Mouse (Mus musculus) regulatory T cell (primary cell): ENCODE measurements around the gene Theg.

ENCODE experiments used
- in situ Hi-C: fragments of 300-600 bp; cut with MboI, MseI; formaldehyde crosslinking; loops from one replicate; pipeline ENCODE4 v1.15.1; 2025; ENCODE audit warnings: high pct_unique_total_duplicates

The Theg gene

DNA sequence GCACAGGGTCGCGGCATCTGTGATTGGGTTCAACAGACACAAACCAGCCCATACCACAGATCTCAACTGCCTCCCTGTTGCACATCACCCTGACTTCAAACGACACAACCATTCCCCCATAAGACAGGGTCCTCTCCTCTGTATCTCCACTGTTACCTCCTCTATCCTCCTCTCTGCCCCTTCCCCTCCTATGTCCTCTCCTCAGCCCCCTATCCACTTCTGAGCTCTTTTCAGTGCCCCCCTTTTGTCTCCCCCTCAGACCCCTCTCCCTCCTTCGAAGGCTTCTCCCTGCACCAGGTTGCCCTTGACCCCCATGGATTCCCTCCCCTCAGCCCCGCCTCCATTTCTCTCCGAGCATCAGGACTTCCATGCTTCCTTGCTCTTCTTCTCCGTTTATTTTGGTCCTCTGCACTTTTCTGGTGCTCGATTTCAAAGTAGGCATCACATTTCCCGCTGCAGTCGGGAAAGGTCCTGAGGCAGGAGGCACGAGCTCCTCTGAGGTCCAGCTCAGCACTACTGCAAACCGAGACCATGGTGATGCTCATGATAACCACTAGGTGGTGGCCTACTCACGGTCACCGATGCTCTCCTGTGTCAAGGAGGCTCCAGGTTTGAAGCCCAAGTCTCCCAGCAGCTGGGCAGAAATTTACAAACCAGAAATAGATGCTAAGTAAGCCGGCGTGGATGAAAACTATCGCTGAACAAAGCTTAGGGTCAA is 7.9 kb upstream of the Theg start:
- in situ Hi-C loops, result no loop called here

GRCm38 (mm10) chr10:79594111-79594510 is 7.0 kb upstream of the Theg start:
- in situ Hi-C loops, result no loop called here

DNA sequence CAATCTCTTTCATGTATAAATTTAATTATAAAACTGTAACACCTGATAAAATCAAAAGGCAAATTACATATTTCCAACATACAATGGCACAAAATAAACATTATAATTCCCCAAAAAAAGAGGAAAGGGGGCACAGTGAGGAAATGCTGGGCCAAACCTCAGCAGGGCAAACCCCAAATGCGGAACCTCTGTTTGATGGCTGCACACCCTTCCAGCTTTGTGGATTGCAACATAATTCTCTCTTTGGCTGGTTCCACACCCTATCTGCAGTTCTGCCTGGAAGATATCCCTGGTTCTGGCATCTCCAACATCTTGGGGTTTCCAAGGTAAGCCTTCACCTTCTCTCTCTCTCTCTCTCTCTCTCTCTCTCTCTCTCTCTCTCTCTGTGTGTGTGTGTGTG is 3.6 kb upstream of the Theg start:
- in situ Hi-C loops, result no loop called here

GRCm38 (mm10) chr10:79587752-79588126 is 608 bp upstream of the Theg start:
- in situ Hi-C loops, result no loop called here

DNA sequence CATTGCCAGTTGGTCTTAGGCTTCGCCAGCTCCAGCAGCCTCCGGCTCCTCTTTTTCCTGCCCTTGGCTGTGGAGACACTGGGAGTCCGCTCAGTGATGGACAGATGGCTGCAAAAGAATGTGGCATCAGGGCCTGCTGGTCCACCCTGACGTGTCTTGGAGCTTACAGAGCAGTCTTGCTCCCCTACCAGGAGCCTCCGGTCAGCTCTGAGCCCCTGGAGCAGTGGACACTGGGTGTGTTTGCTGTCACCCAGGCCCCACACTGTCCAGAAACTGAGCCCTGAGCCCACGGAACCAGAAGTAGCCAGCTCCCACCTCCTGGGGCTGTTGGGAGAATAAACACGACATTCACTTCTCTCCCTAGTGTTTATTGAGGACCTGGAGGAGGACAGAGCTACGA is 888 bp downstream of the Theg start:
- in situ Hi-C loops, result no loop called here

DNA sequence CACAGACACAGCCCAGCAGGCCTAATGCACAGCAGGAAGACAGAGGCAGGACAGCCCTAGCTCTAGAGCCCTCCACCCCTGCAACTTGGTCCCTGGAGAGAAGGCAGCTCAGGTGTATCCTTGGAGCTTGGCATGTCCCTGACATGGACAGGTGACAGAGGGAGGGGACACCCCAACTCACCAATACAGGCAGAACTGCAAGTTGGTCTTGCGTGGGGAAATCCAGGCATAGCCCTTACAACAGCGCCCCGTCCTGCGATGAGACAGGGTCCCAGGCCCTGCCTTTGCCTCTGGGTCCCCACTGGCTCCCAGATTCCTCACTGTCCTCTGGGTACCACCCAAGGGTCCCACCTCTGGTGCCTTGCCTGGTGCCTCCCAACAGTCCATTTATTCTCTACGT is 1.4 kb downstream of the Theg start:
- in situ Hi-C loops, result no loop called here

GRCm38 (mm10) chr10:79585136-79585535 is 2.0 kb downstream of the Theg start:
- in situ Hi-C loops, result no loop called here

DNA sequence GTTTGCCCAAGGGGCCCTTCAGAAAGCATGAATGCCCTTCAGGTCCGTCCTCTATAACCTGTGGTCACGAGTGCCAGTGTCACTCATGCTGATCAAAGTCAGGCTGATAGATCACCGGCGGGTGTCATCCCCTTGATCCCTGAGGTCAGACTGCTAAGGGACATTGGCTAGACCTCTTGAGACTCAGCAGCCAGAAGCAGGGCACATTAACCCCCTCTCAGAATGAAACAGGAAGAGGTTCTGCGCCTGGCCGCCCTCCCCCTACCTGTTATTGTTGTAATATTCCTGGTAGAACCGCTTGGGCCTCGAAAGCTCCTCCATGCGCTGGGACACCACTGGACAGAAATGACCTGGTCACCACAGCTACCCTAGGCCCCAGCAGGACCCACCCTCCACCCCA is 2.7 kb downstream of the Theg start:
- in situ Hi-C loops, result no loop called here

DNA sequence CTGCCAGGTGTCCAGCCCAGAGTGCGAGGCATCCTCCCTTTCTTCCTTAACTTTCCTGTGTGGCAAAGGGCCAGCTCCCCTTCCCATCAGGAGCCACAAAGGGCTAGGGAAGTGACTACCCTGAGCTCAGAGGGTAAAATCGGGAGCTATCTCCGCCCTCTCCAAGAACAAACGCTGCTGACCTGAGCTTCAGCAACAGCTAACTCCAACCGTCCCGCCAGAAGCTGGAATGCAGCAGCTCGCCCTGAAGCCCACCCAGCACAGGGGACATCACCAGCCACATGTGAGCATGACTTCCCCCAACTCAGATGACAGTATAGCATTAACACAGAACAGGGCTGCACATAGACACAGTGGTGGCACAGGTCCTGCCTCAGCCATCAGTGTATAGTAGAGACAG is 3.1 kb downstream of the Theg start:
- in situ Hi-C loops, result no loop called here

DNA sequence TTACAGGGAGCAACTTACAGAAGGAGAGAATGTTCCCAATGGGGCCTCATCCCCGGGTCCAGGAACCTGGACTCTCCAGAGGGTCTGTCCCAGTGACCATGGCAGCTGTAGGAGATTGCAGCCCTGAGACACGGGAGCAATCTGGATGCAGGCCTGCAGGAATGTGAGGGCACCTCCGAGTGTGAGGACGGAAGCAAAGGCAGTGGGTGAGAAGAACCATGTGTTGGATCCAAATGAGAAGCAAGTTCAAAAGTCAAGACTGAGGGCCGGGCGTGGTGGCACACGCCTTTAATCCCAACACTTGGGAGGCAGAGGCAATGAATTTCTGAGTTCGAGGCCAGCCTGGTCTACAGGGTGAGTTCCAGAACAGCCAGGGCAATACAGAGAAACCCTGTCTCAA is 5.6 kb downstream of the Theg start:
- in situ Hi-C loops, result no loop called here

- in situ Hi-C loops, result no loop called here
These were observed 6.3 kb downstream of the Theg start for GRCm38 (mm10) chr10:79580811-79581210.

DNA sequence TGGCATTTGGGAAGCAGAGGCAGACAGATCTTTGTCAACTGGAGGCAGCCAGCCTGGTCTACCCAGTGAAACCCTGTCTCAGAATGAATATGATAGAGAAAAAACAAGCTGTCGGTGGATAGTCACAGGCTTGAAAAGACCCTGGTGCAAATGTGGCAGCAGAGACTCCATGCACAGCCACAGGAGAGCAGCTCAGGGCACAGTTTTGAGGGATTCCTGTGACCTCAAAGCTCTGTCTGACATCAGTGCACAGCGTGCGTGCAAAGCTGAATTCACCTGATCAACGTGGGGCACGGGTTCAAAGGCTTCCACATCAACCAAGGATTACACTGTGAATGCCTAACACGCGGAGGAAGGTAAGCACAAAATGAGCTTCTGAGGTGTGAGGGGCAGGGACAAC is 6.8 kb downstream of the Theg start:
- in situ Hi-C loops, result no loop called here

DNA sequence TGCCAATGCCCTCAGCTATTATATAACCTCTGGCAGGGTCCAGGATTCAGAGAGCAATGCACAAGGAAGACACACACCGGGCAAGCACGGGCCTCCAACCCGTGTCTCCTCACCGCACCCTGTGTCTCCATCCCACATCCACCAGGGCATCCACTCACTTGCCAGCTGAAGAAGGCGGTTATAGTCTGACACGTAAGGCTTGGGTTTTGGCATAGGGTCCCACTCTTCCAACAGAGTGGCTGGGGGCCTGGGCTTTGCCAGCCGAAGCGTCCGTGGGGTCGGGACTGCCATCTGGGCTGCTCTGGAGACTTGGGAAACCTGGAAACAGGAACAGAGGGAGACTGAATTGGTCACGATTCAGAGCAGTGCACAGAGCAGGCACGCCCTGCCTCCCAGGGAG is 7.3 kb downstream of the Theg start:
- in situ Hi-C loops, result no loop called here

- in situ Hi-C loops, result no loop called here
These were observed 8.2 kb downstream of the Theg start for GRCm38 (mm10) chr10:79578891-79579290.

DNA sequence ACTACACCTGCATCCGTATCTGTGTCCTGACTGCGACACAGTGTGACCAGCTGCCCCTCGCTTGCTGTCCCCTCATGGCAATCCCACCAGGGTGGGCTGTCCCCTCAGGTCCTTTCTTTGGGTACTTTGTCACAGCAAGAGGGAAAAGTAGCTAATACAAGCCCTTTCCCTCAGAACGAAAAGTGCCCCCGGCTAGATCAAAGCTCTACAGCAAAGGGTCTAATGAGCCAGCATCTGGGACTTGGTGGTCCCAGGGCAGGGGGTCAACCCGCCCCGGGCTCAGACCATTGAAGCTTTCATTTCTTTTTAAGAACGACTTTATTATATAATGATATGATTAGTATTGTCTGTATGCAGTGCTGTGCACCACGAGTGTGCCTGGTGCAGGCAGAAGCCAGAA is 8.9 kb downstream of the Theg start:
- in situ Hi-C loops, result no loop called here

DNA sequence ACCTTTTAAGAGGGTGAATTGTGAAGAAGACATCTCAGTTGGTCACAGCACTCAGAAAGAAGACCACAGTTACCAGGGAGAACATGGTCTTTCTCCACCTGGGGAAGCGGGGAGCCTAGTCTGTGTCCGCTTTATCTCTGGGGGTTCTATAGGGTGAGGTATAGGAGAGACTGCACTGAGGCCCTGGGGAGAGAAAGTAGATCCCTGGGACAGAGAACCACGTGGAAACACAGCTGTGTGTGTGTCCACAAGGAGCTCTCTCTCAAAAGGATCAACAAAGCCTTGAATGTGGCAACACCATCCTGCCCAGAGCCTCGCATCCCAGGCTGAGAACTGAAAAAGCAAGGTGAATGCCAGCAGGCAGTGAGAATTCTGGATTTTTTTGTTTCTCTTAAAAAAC is 9.8 kb downstream of the Theg start:
- in situ Hi-C loops, result no loop called here

DNA sequence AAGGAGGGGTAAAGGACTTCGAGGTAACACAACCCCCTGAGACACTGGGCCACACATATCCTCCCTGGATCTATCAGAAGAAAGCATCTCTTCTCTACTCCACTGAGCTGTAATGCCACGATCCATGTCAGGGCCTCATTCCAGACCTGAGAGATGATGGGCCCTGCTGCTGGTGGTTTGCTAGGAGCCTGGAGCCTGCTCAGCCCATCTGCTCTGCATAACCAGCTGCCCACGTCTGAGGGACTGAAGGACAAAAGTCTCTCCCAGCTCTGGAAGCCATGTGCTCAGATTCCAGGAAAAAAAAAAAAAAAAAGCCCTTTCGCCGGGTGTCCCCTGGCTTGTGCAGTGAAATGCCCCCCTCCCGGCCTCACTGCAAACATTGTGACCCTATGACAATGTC is 11.4 kb downstream of the Theg start:
- in situ Hi-C loops, result no loop called here

- in situ Hi-C loops, result no loop called here
These were observed 12.3 kb downstream of the Theg start for GRCm38 (mm10) chr10:79574796-79575195.

GRCm38 (mm10) chr10:79574350-79574749 is 12.8 kb downstream of the Theg start:
- in situ Hi-C loops, result no loop called here

DNA sequence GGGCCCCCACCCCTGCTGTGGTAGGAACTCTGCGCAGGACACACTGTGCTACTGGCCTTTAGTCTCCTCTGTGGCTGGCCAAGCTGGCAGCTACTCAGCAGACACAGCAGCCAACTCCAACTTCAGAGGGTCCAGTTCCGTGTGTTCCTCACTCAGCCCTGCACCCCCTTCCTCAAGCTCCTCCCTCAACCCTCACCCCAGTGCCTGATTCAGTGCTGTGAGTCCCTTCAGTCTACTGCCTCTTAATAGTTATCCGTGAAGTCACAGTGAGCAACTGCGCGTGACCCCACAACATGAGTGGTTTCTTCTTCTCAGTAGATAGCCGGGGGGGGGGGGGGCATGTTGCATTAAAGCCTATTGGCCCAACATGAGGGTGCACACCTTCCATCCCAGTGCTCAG is 13.5 kb downstream of the Theg start:
- in situ Hi-C loops, result no loop called here

GRCm38 (mm10) chr10:79571314-79571713 is 15.8 kb downstream of the Theg start:
- in situ Hi-C loops, result no loop called here

- in situ Hi-C loops, result no loop called here
These were observed 17.2 kb downstream of the Theg start for GRCm38 (mm10) chr10:79569921-79570320.

GRCm38 (mm10) chr10:79559716-79560115 is 27.4 kb downstream of the Theg start:
- in situ Hi-C loops, result no loop called here

DNA sequence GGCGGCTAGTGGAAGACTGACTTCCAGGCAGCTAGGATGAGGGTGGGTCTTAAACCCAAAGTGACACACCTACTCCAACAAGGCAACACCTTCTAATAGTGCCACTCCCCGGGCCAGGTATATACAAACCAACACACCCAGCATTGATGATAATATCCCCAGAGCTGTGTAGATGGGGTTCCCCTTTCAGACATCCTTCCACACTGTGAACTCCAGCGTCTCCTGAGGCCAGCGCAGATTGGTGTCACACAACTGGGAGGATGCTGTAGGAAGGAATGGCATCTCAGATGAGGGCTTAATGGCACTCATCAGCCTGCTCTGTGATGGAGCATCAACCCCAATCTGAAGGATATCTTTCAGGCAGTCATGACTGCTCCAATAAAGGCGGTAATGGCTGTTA is 29.6 kb downstream of the Theg start:
- in situ Hi-C loops, result no loop called here
